Mouse (Mus musculus) forebrain, embryonic 12.5 days (tissue): ENCODE measurements around the gene Mcur1. TPM values are rescaled to one million over a fixed set of nuclear protein-coding genes. Genes with fewer than 3 reads are reported as not detected.

Experiments
- ATAC-seq: fragments of 200-750 bp; cut with Nextera tagmentation; 2 replicates; pipeline ENCODE4 v1.8.0; 2017; ENCODE audit warnings: moderate TSS enrichment; ENCODE audit not compliant: low FRiP score
- H3K27ac ChIP-seq: fragments of 300-500 bp; sonication (generic); 2 replicates; pipeline ENCODE4 v1.5.1; 2016; ENCODE audit warnings: mild to moderate bottlenecking
- H3K27me3 ChIP-seq: fragments of 300-500 bp; sonication (generic); 2 replicates; pipeline ENCODE4 v1.6.1; 2016; ENCODE audit warnings: mild to moderate bottlenecking
- H3K36me3 ChIP-seq: fragments of 300-500 bp; sonication (generic); replicated peaks from 2 replicates; pipeline ENCODE4 v1.6.1; 2016; ENCODE audit warnings: mild to moderate bottlenecking
- H3K4me1 ChIP-seq: fragments of 300-500 bp; sonication (generic); 2 replicates; pipeline ENCODE4 v1.6.1; 2016
- H3K4me2 ChIP-seq: fragments of 300-500 bp; sonication (generic); 2 replicates; pipeline ENCODE4 v1.6.1; 2016; ENCODE audit warnings: mild to moderate bottlenecking, moderate library complexity
- H3K4me3 ChIP-seq: fragments of 300-500 bp; sonication (generic); replicated peaks from 2 replicates; pipeline ENCODE4 v1.5.1; 2016; ENCODE audit warnings: mild to moderate bottlenecking
- H3K9ac ChIP-seq: fragments of 300-500 bp; sonication (generic); 2 replicates; pipeline ENCODE4 v1.6.1; 2016; ENCODE audit warnings: mild to moderate bottlenecking
- H3K9me3 ChIP-seq: fragments of 300-500 bp; sonication (generic); 2 replicates; pipeline ENCODE4 v1.6.1; 2016
- WGBS: fragments of 180-500 bp; shearing (Covaris S2); methylation state at CpG from one replicate; pipeline ENCODE4 v1.1.7; 2016; 5-methylcytosine and 5-hydroxymethylcytosine counted together
- polyA plus RNA-seq: library from polyadenylated mRNA; unstranded; fragments of >200 nt; fragmentation: Nextera tagmentation; extraction: Ambion mirVana; gene quantifications from 2 replicates; pipeline ENCODE4 v1.2.1, GENCODE M21; 2016

Mcur1 gene
- polyA plus RNA-seq, 1 experiment from 2014 or later: 11.8 TPM

DNA sequence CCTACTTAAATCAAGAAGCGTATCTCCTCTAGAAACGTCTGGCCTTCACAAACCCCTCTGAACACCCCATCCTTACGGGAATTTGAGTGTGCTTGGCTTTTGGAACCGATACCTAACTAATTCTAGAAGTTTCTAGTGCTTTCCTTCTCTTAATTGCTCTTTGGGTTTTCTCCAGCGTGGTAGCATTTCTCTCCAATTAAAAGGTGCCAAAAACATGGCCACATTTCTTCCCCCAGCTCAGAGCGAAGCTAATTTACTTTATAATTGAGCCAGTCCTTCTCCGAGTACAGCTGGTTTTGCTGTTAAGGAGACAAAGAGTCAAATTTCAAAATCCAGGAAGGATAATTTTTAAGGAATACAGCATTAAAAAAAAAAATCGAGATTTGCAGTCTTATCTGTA is 23.5 kb upstream of the Mcur1 start:
- no peak overlapping the region for H3K9ac ChIP-seq
- 0 out of 2 replicates have a peak, but pooled peaks cover 5% of the 10 kb centered on the region for H3K27me3 ChIP-seq
- ATAC-seq: no peak
- no peak overlapping the region for H3K4me3 ChIP-seq
- no peak overlapping the region for H3K27ac ChIP-seq
- no peaks in the 10 kb centered on the region for H3K9me3 ChIP-seq
- peak overlapping the region; percentile 30; the same call in 1 of the 2 replicates for H3K4me2 ChIP-seq
- WGBS: 62% methylated on average over 8 of the region's 8 CpGs
- peaks cover 12% of the 10 kb centered on the region for H3K4me1 ChIP-seq
- H3K36me3 ChIP-seq: no peaks in the 10 kb centered on the region

- Histone ChIP-seq H3K27ac (no peak overlapping the region), H3K4me2 (peak overlapping the region; percentile 30), H3K27me3 (0 out of 2 replicates have a peak, but pooled peaks cover 5% of the 10 kb centered on the region), H3K4me3 (peak overlapping the region; percentile 19), H3K9me3 (no peaks in the 10 kb centered on the region), H3K4me1 (peaks cover 12% of the 10 kb centered on the region), H3K36me3 (no peaks in the 10 kb centered on the region), H3K9ac (no peak overlapping the region)
- ATAC-seq: 0 out of 2 replicates have a peak, but pooled peaks have one; percentile 6
- 29% methylated on average over 16 of the region's 16 CpGs for WGBS
Observed at GRCm38 (mm10) chr13:43582961-43583360, 23.0 kb upstream of the Mcur1 start.

DNA sequence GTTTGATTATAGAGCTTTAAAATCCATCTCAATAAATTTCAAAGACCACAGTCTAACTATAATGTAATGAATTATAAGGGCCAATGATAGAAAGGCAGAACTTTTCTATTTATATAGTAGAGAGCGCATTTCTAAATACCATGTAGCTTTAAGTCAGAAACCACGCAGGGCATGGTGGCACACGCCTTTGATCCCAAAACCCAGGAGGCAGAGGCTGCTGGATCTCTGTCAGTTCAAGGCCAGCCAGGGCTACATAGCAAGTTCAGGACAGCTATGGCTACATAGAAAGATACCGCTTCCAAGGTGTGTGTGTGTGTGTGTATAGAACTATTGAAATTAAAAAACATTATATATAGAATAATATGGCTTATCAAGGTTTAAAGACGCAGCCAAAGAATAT is 20.7 kb upstream of the Mcur1 start:
- Histone ChIP-seq H3K27ac (no peak overlapping the region), H3K27me3 (0 out of 2 replicates have a peak, but pooled peaks cover 5% of the 10 kb centered on the region), H3K4me2 (no peak overlapping the region), H3K9me3 (no peaks in the 10 kb centered on the region), H3K4me1 (peaks cover 12% of the 10 kb centered on the region), H3K9ac (no peak overlapping the region), H3K4me3 (no peak overlapping the region), H3K36me3 (no peaks in the 10 kb centered on the region)
- WGBS: 92% methylated on average over 5 of the region's 5 CpGs
- ATAC-seq: no peak

GRCm38 (mm10) chr13:43579740-43580139 is 19.7 kb upstream of the Mcur1 start:
- no peak overlapping the region for H3K4me2 ChIP-seq
- no peaks in the 10 kb centered on the region for H3K9me3 ChIP-seq
- no peak overlapping the region for H3K27ac ChIP-seq
- no peak for ATAC-seq
- no peak overlapping the region for H3K4me3 ChIP-seq
- H3K4me1 ChIP-seq: peaks cover 8% of the 10 kb centered on the region
- 21% methylated on average over 18 of the region's 18 CpGs for WGBS
- no peak overlapping the region for H3K9ac ChIP-seq
- no peaks in the 10 kb centered on the region for H3K36me3 ChIP-seq
- H3K27me3 ChIP-seq: 0 out of 2 replicates have a peak, but pooled peaks cover 5% of the 10 kb centered on the region

DNA sequence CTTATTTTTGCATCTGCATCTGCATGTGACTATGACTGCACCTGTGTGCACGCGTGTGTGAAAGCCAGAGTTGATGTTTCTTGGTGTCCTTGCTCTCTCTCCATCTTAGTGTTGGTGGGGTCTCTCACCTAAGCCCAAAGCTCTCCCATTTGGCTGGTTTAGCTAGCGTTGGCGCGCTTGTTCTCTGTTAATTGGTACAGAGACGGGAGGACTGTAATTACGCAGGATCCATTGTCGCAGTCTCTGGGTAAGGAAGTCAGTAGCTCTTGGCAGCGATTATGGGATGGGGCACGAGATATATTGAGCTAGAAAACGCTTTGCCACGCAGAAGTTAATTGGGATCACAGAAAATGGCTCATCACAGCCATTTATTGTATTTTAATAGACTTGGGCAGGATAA is 17.8 kb upstream of the Mcur1 start:
- H3K36me3 ChIP-seq: no peaks in the 10 kb centered on the region
- WGBS: 78% methylated on average over 12 of the region's 12 CpGs
- no peak overlapping the region for H3K9ac ChIP-seq
- H3K27me3 ChIP-seq: 0 out of 2 replicates have a peak, but pooled peaks cover 5% of the 10 kb centered on the region
- no peak overlapping the region for H3K27ac ChIP-seq
- ATAC-seq: no peak
- peaks cover 4% of the 10 kb centered on the region for H3K4me1 ChIP-seq
- H3K9me3 ChIP-seq: no peaks in the 10 kb centered on the region
- H3K4me3 ChIP-seq: no peak overlapping the region
- no peak overlapping the region for H3K4me2 ChIP-seq

- Histone ChIP-seq H3K4me2 (no peak overlapping the region), H3K36me3 (no peaks in the 10 kb centered on the region)
- 68% methylated on average over 5 of the region's 5 CpGs for WGBS
Observed at GRCm38 (mm10) chr13:43577254-43577653, 17.3 kb upstream of the Mcur1 start.

DNA sequence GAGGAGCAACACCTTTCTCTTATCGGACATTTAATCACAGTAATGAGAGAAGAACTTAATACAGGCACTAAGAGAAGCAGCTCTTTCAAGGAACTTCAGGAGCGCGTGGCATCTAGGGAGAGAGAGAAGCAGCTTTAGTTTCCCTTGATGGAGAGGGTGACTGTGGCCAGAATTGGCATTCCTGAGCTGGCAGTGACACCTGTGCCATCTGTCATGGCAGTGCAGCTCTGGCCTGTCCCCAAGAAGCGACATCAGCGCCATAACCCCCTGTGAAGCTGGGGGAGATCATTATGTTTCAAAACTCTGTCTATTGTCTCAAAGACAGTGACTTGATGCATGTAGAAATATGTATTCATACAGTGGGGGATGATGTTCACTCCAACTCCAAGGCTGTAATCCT is 15.4 kb upstream of the Mcur1 start:
- no peak overlapping the region for H3K27ac ChIP-seq
- H3K9ac ChIP-seq: no peak overlapping the region
- H3K4me2 ChIP-seq: no peak overlapping the region
- H3K4me1 ChIP-seq: peaks cover 3% of the 10 kb centered on the region; the same call in 1 of the 2 replicates
- WGBS: 94% methylated on average over 5 of the region's 5 CpGs
- no peaks in the 10 kb centered on the region for H3K36me3 ChIP-seq
- H3K9me3 ChIP-seq: peaks cover 6% of the 10 kb centered on the region; the same call in 1 of the 2 replicates
- no peak overlapping the region for H3K4me3 ChIP-seq
- no peak for ATAC-seq
- 0 out of 2 replicates have a peak, but pooled peaks cover 5% of the 10 kb centered on the region for H3K27me3 ChIP-seq

More at GRCm38 (mm10) chr13:43577254-43577653, 17.3 kb upstream of the Mcur1 start:
- Histone ChIP-seq H3K4me3 (no peak overlapping the region), H3K9ac (no peak overlapping the region), H3K9me3 (no peaks in the 10 kb centered on the region), H3K4me1 (peaks cover 3% of the 10 kb centered on the region; the same call in 1 of the 2 replicates), H3K27me3 (0 out of 2 replicates have a peak, but pooled peaks cover 5% of the 10 kb centered on the region), H3K27ac (no peak overlapping the region)
- ATAC-seq: no peak

DNA sequence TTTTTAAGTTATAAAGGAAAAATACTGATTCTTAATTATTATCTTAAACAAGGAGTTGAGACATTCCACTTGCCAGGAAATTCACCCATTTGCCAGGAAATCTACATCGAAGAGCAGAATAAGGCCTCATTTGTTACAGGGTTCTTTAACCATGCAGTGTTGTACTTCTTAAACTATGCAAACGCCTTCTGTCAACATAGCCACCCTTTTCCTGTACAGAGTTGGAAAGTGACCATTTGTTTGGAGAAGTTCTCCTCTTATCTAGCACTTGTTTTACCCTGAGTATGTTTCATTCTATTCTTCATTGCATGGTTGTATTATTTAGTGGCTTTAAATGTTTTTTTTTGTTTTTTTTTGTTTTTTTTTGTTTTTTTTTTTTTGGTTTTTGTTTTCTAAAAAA is 14.0 kb upstream of the Mcur1 start:
- Histone ChIP-seq H3K27me3 (no peaks in the 10 kb centered on the region), H3K9ac (no peak overlapping the region), H3K36me3 (no peaks in the 10 kb centered on the region), H3K4me1 (no peaks in the 10 kb centered on the region), H3K9me3 (peaks cover 6% of the 10 kb centered on the region; the same call in 1 of the 2 replicates), H3K4me2 (no peak overlapping the region), H3K27ac (no peak overlapping the region), H3K4me3 (no peak overlapping the region)
- WGBS: 83% methylated on average over 2 of the region's 2 CpGs
- ATAC-seq: no peak

DNA sequence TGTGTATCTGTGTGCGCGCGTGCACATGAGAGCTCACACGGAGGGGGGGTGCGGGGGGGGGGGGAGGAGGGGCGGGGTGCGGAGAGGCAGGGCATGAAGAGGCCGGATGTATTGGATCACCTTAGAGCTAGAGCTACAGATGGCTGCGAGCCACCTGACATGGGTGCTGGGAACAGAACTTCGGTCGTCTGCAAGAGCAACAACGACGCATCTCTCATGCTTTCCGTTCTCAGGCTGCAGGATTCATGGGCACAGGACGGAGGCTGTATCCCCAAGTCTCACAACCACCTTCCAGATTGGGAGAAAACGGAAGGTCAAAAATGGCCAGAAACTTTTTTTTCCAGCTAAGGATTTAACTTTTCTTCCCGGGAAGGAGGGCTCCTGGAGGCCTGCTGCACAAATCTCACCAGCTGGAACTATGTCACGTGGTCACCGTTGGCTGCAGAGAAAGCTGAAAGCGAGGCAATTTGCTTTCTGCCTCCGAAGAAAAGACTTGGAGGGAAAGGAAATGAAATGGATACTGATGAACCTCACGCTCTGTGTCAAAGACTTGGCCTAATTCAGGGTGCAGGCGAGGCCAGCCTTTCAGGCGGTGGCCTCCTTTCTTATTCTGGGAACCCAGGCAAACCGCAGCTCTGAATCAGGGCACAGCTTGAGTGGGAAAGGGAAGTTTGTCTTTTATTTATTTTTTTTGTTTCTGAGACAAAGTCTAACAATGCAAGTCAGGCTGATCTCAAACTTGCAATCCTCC is 7.3 kb upstream of the Mcur1 start:
- Histone ChIP-seq H3K9me3 (peaks cover 6% of the 10 kb centered on the region; the same call in 1 of the 2 replicates), H3K4me1 (peaks cover 11% of the 10 kb centered on the region), H3K9ac (no peak overlapping the region), H3K27ac (peak overlapping the region; percentile 21; the same call in 1 of the 2 replicates), H3K4me3 (no peak overlapping the region), H3K36me3 (no peaks in the 10 kb centered on the region), H3K4me2 (no peak overlapping the region), H3K27me3 (0 out of 2 replicates have a peak, but pooled peaks cover 12% of the 10 kb centered on the region)
- WGBS: 61% methylated on average over 24 of the region's 25 CpGs
- ATAC-seq: 0 out of 2 replicates have a peak, but pooled peaks have one; percentile 36

GRCm38 (mm10) chr13:43566184-43566583 is 6.2 kb upstream of the Mcur1 start:
- no peak overlapping the region for H3K4me3 ChIP-seq
- H3K9me3 ChIP-seq: peaks cover 3% of the 10 kb centered on the region; the same call in 1 of the 2 replicates
- no peaks in the 10 kb centered on the region for H3K36me3 ChIP-seq
- no peak for ATAC-seq
- WGBS: 91% methylated on average over 8 of the region's 8 CpGs
- no peak overlapping the region for H3K27ac ChIP-seq
- H3K9ac ChIP-seq: no peak overlapping the region
- no peak overlapping the region for H3K4me2 ChIP-seq
- H3K27me3 ChIP-seq: 0 out of 2 replicates have a peak, but pooled peaks cover 13% of the 10 kb centered on the region
- H3K4me1 ChIP-seq: peaks cover 14% of the 10 kb centered on the region

DNA sequence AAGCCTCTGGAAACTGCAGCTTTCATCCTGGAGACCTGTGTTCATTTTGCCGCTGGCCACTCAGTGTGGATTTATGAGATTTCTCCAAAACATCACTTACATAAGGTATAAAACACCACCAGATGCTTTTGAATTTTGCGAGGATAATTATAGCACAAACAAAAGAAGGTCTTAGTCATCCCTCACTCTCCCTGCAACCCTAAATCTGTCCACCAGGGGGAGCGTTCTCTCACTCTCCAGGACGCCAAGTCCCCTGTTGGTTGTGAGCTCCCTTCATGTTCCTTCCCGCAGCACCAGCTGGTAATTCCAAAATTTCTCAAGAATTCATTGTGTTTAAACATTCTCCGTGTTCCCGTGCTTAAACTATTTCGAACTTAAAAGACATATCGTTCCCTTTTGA is 5.4 kb upstream of the Mcur1 start:
- no peak overlapping the region for H3K4me2 ChIP-seq
- no peak overlapping the region for H3K4me3 ChIP-seq
- no peaks in the 10 kb centered on the region for H3K9me3 ChIP-seq
- no peaks in the 10 kb centered on the region for H3K36me3 ChIP-seq
- peaks cover 21% of the 10 kb centered on the region for H3K4me1 ChIP-seq
- WGBS: 20% methylated on average over 9 of the region's 9 CpGs
- no peak overlapping the region for H3K9ac ChIP-seq
- 0 out of 2 replicates have a peak, but pooled peaks cover 13% of the 10 kb centered on the region for H3K27me3 ChIP-seq
- no peak overlapping the region for H3K27ac ChIP-seq
- ATAC-seq: peak; percentile 49; the same call in 1 of the 2 replicates

- Histone ChIP-seq H3K4me2 (no peak overlapping the region), H3K9me3 (no peaks in the 10 kb centered on the region), H3K4me3 (no peak overlapping the region), H3K9ac (no peak overlapping the region), H3K27ac (no peak overlapping the region), H3K36me3 (no peaks in the 10 kb centered on the region), H3K27me3 (0 out of 2 replicates have a peak, but pooled peaks cover 13% of the 10 kb centered on the region), H3K4me1 (peaks cover 24% of the 10 kb centered on the region)
- WGBS: 87% methylated on average over 5 of the region's 5 CpGs
- ATAC-seq: no peak
Observed at GRCm38 (mm10) chr13:43564733-43565132, 4.7 kb upstream of the Mcur1 start.
